Mouse (Mus musculus): ENCODE results near the gene Caskin2. TPM values are rescaled to one million over a fixed set of nuclear protein-coding genes. Genes with fewer than 3 reads are reported as not detected.

The Caskin2 gene
- total RNA-seq, 2 experiments from 2014 or later, result 22.0 to 24.8 TPM

- DNase-seq (ENCODE audit: low spot score in 2 of 2), result no peak
These were observed 18.6 kb upstream of the Caskin2 start for GRCm38 (mm10) chr11:115832064-115832463.

- DNase-seq (ENCODE audit: low spot score in 2 of 2), result no peak
These were observed 18.1 kb upstream of the Caskin2 start for GRCm38 (mm10) chr11:115831518-115831917.

- no peak for DNase-seq (ENCODE audit: low spot score in 2 of 2)
These were observed 17.3 kb upstream of the Caskin2 start for GRCm38 (mm10) chr11:115830550-115831325.

GRCm38 (mm10) chr11:115829036-115829435 is 15.6 kb upstream of the Caskin2 start:
- DNase-seq (ENCODE audit: low spot score in 2 of 2), result no peak

GRCm38 (mm10) chr11:115827624-115828023 is 14.2 kb upstream of the Caskin2 start:
- DNase-seq (ENCODE audit: low spot score in 2 of 2), result no peak

- no peak for DNase-seq (ENCODE audit: low spot score in 2 of 2)
These were observed 13.0 kb upstream of the Caskin2 start for GRCm38 (mm10) chr11:115826487-115826886.

GRCm38 (mm10) chr11:115824813-115825212 is 11.4 kb upstream of the Caskin2 start:
- DNase-seq (ENCODE audit: low spot score in 2 of 2), result no peak

GRCm38 (mm10) chr11:115823774-115824740 is 10.6 kb upstream of the Caskin2 start, which contains the start of gene Llgl2:
Llgl2 (plus strand) TSS chr11:115824049.
- peak in 1 of 2 experiments; percentile 44 for DNase-seq (ENCODE audit: low spot score in 2 of 2)

GRCm38 (mm10) chr11:115821001-115821400 is 7.6 kb upstream of the Caskin2 start:
- no peak for DNase-seq (ENCODE audit: low spot score in 2 of 2)

GRCm38 (mm10) chr11:115819915-115820623 is 6.6 kb upstream of the Caskin2 start:
- DNase-seq (ENCODE audit: low spot score in 2 of 2), result no peak

- DNase-seq (ENCODE audit: low spot score in 2 of 2), result no peak
These were observed 3.9 kb upstream of the Caskin2 start for GRCm38 (mm10) chr11:115817331-115817730.

- DNase-seq (ENCODE audit: low spot score in 2 of 2), result peak; percentile 78 to 83
These were observed 1.4 kb upstream of the Caskin2 start, which contains the start of gene Tsen54 for GRCm38 (mm10) chr11:115814605-115815450. Tsen54 (plus strand) TSS chr11:115814724.

- no peak for DNase-seq (ENCODE audit: low spot score in 2 of 2)
These were observed 662 bp downstream of the Caskin2 start for GRCm38 (mm10) chr11:115812533-115813420.

GRCm38 (mm10) chr11:115812095-115812494 is 1.3 kb downstream of the Caskin2 start:
- DNase-seq (ENCODE audit: low spot score in 2 of 2), result no peak

GRCm38 (mm10) chr11:115811381-115812093 is 1.9 kb downstream of the Caskin2 start:
- no peak for DNase-seq (ENCODE audit: low spot score in 2 of 2)

- no peak for DNase-seq (ENCODE audit: low spot score in 2 of 2)
These were observed 3.1 kb downstream of the Caskin2 start for GRCm38 (mm10) chr11:115810377-115810776.

- DNase-seq (ENCODE audit: low spot score in 2 of 2), result no peak
These were observed 4.1 kb downstream of the Caskin2 start for GRCm38 (mm10) chr11:115809311-115809781.

GRCm38 (mm10) chr11:115808696-115809310 is 4.6 kb downstream of the Caskin2 start:
- no peak for DNase-seq (ENCODE audit: low spot score in 2 of 2)

Data from layer of hippocampus, postnatal 14 days (tissue).